Mouse (Mus musculus) common myeloid progenitor, adult 5-6 weeks (primary cell): ENCODE measurements around the gene Map2k6. TPM values are rescaled to one million over a fixed set of nuclear protein-coding genes. Genes with fewer than 3 reads are reported as not detected.

Experiments
- ATAC-seq: replicated peaks from 2 replicates; pipeline ENCODE4 v1.8.0; 2016; ENCODE audit warnings: low read depth, mild to moderate bottlenecking, moderate TSS enrichment, inconsistent platforms; ENCODE audit not compliant: poor library complexity, severe bottlenecking
- total RNA-seq: library from RNA; stranded (forward); fragments of 200-1000, 187-1606 nt; gene quantifications from 2 replicates; pipeline ENCODE4 v1.2.3, GENCODE M21; 2017

Gene Map2k6
- total RNA-seq, 1 experiment from 2014 or later: 19.9 TPM

DNA sequence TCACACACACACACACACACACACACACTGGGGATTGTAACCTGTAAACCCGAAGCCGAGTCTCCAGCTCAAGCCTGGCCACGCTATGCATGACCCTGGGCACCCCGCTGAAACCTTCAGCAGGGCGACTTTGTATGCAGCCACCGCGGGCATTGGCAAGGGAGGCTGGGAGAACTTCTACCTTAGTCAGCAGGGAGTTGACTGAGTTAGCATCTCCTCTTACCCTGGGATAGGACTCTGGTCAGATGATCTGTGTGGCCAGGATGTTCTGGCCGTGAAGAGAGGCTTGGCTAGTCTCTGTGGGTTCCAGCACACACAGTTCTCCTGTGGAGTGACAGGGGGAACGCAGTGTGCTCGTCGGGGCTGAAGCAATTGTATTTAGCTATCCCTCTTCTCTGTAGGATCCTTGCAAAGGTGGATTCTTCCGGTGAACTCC is 49.8 kb downstream of the Map2k6 start:
- peak; percentile 30; the same call in 1 of the 2 replicates for ATAC-seq

DNA sequence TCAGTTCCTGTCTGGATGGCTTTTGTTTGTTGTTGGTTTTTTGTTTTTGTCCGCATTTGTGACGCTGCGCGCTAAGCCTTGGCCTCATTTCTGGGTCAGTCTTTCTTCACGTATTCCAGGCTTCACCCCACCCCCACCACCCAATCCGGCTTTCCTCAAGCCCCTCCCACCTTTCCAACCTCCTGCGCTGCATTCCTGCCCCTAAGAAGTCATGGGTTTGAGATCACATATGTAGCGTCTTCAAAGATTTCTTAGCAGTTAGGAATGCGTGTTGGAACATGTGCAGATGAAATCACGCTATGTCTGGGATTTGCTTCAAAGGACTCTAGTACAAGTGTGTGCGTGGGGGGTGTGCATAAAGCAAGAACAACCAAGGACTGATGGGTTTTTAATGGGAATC is 50.3 kb downstream of the Map2k6 start:
- no peak for ATAC-seq

DNA sequence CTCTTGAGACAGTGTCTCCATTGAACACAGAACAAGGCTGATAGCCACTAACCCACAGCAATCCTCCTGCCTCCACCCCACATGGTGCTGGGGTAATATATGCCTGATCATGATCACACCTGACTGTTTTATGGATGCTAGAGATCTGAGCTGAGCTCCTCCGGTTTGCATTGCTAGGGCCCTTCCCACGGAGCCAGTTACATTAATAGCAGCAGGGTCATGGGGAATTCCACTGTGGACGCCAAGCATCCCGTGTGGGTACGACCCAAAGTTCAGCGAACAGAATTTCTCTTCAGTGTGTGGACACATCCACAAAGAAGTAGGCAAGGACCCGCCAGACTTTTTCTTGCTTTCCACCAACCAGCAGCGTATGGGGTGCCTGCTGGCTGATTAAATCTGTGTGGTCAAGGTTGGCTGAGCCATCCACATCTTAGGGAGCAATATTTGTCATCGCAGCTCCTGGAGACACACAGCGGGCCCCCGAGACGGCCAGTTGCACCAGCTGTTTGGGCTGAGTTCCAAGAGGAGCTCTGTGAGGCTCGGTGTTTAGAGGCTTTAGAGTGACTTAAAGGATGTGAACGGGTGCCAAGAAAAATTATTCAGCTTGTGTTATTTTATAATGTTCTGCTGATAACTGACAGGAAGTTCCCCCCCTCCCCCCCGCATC is 51.3 kb downstream of the Map2k6 start:
- ATAC-seq: peak; percentile 34

DNA sequence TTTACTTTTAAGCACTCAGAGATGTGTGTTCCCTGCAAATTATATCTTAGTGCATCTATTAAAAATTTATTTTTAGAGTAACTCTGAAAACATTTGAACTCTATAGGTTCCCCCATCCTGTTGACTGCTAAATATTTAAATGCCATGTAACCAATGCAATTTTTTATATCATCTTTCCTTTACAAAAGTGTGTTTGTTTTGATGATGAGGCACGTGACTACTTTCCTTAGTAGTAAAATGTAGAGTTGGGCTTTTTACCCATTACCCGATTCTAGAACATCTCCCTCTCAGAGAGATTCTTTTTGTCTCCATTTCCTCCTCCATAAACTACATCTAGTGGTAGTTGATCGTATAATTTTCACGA is 51.8 kb downstream of the Map2k6 start:
- no peak for ATAC-seq

DNA sequence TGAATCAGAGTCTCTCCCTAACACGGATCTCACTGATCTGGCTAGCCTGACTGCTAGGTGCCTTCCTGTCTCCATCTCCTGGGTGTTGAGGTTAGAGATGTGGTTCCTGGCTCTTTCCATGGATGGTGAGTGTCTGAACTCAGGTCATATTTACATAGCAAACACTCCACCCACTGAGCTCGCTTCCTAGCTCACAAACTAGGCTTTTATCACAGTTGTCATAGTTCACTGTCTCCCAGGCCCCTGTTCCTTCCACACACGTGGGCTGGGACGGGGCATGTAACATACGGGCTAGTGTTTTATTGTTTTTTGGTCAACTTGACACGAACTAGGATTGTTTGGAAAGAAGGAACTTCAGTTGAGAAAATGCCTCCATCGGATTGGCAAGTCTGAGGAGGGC is 52.7 kb downstream of the Map2k6 start:
- no peak for ATAC-seq

DNA sequence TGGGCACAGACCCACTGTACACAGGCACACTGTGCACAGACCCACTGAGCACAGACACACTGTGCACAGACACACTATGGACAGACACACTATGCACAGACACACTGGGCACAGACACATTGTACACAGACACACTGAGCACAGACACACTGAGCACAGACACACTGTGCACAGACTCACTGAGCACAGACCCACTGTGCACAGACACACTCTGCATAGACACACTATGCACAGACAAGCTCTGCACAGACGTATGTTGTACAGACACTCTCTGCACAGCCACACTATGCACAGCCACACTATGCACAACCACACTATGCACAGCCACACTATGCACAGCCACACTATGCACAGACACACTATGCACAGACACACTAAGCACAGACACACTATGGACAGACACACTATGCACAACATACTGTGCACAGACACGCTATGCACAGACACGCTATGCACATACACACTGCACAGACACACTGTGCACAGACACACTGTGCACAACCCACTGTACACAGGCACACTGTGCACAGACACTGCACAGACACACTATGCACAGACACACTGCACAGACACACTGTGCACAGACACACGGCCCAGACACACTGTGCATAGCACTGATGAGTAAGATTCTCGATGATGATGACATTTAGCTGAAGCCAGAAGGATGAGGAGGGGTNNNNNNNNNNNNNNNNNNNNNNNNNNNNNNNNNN is 54.7 kb downstream of the Map2k6 start:
- ATAC-seq: no peak

DNA sequence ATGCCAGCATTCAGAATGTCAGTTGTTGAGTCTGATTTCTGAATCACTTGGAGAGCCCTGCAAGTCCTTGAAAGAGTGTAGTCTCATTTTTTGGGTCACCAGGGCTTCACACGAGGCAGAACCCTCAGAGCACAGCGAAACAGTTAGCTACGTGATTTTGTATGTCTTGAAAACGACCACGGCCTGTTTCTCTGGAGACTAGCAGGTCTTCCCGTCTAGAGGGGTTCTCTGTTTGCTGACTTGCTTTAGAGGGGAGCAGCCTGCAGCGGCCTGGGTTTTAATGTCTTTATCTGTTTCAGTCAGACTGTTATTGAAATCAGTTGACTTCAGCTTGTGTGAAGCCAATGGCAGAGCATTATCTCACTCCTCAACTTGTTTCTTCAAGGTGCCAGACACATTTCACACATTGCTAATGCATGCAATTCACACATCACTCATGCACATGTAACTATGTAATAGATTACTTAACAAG is 58.6 kb downstream of the Map2k6 start:
- ATAC-seq: peak; percentile 63

DNA sequence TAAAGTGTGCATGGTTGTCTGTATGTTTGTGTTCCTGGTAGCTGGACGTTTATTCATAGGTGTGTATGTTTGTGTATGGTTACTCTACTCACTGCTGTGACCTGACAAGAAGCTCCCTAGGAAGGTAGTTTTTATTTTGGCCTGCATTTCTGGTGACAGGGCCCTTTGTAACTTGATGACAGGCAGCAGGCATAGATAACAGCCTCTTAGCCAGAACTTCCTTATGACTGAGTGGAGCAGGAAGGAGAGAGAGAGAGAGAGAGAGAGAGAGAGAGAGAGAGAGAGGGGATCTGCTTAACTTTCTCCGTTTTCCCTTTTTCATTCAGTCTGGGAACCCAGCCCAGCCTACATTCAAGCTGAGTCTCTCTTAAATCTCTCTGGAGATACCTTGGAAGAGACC is 61.6 kb downstream of the Map2k6 start:
- no peak for ATAC-seq

DNA sequence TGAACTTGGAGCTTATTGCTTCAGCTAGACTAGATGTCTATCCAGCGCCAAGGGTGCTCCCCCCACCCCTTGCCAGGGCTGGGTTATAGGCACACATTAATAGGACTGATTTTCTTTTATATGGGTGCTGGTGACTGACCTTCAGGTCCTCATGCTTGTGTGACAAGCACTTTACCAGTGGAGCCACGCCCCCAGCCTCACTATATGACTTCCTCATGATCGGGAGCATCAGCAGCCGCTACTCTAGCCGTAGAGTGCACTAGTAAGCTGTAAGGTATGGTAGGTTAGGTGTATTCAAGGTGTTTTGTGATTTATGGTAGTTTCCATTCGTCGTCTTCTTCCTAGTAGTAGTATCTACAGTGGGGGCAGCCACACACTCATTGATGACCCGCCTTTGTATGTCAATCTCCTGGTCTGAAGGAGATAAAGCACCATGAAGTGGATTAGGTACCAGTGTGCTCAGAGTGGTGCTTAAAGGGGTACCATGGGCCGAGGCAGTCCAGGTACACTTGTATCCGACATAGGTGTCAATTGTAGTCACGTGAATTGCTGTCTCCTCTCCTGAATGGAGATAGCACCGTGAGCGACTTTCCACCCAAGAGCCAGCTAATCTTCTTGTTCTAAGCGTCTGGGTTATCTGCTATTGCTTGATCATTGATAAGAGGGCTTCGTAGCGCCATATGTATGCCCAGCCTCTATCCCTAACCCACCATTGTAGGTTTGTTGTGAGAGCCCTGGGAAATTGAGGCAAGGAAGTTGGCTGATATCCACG is 62.8 kb downstream of the Map2k6 start:
- no peak for ATAC-seq

DNA sequence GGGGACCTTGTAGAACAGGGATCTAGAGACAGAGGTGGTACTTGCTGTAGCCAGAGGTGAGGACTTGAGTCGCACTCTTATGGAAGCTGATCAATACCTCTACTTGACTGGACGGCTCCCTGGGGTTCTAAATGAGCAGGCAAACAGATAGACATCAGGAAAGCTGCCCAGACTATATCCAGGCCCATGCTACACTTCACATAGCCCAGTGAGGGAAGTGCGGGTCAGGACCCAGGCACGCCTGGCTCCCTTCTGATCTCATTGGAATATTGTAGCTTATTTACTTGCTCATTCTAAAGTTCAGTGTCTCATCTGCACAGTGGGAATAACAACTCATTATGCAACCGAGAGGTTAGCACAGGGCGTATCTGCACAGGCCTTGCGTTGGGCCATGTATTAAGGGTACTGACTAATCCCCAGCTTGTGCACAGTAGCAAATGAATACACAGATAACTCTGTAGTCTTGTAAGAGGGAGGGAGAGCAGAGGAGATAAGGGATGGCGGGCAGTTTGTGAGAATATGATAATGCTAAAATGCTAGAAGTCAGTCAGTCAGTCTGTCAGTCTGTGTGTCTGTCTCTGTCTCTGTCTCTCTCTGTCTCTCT is 64.2 kb downstream of the Map2k6 start:
- peak; percentile 83 for ATAC-seq

DNA sequence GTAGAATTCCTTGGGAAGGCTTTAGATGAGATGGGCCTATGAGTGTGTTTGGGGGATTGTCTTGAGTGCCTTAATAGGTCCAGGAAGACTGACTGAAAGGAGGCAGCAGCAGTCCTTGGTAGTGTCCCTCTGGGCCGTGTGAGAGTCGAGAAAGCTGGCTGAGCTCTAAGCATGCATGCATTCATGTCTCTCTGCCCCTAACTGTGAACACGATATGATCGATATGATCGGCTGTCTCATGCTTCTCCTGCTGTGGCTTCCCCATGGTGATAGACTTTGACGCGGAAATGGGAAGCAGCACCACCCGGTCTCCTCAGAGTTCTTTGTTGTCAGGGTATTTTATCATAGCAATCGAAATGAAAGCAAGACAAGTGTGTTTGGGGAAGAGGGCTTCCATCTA is 64.9 kb downstream of the Map2k6 start:
- ATAC-seq: peak; percentile 58

DNA sequence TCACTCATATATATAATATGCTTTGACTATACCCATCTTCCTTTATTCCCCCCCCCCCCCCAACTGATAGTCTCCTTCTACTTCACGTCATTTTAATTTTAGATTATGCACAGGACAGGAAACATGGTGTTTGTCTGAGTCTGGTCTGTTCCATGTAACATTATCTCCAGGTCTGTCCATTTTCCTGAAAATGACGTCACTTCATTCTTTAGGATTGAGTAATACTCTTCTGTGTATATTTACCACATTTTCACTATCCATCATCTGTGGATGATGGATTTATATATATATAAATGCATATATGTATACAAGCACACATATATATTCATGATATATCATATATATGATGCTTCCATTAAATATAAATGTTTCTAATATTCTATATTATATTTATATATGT is 70.1 kb downstream of the Map2k6 start:
- no peak for ATAC-seq

DNA sequence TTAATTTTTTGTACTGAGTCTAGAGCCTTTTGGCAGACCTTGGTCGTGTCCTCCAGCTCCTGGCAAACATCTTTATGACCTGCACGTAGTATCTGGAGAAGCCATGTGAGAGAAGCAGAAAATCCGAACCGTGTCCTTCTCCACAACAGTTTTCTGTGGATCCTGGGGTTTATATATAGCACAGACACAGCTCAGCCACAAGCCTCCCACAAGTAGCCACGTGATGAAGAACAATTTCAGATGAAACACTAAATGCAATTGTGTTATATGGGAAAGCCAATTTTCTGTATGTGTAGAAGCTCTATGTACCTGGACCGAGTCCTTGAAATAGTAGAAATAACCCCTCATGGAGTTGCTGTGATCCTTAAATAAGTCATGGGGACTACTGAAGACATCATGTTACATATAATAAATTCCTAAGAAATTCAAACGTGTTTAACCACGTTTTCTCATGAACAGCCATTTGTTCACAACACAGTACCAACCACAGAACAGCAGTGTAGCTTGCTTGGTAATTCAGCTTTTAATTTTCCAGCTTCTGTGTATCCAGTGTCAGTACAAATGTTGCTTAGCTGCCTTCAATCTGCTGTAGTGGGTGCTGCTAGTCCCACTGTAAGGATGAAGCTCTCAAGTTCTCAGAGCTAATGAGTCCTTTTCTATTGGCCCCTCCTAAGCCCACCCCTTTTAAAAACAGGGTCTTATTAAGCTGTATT is 71.8 kb downstream of the Map2k6 start:
- ATAC-seq: no peak

DNA sequence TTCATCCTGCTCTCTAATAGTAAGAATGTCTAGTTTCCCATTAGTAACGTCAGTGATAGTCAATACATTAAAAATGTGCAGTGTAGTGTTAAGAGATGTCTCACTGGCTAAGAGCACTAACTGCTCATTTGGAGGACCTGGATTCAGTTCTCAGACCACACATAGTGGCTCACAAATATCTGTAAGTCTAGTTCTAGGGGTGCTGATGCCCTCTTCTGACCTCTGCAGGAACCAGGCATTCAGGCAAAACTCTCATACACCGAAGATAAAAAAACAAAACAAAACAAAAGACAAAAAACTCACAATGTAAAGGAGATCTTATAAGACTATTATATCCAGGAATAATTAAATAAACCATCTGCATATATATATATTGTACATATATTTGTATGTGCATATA is 72.4 kb downstream of the Map2k6 start:
- ATAC-seq: no peak

DNA sequence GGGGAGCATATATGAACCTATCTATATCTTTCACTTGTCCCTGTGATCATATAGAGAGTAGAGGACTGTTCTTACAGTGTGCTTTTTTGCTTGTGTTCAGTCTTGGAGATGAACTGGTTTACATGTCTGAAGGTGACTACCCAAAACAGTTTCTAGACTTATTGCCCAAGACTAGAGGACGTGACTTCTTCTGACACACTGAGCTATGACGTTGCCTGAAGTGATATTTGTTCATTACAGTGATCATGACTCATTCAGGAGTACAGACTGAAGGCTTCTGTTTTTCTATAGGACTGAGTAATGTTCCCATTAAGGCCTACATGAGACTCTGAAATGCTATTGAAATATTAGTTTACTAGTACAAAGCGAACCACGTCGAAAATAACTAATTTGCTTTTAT is 73.2 kb downstream of the Map2k6 start:
- no peak for ATAC-seq

DNA sequence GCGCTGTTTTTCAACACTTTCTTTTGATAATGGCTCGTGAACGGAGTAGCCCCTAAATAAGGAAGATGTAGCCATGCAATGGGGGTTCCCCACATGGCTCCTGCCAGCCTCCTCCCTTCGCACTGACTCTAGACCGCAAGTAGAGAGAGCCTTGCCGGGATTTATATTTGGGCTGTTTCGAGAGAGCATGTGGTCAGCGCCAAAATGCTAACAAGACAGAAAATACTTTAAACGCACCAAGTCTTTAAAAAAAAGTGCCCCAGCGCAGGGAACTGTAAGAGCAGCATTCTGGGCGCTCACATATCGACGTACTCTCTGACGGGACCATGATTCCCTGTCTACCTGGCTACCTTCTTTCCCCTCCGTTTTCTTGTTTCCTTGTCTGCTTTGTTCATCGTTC is 74.6 kb downstream of the Map2k6 start:
- ATAC-seq: no peak

DNA sequence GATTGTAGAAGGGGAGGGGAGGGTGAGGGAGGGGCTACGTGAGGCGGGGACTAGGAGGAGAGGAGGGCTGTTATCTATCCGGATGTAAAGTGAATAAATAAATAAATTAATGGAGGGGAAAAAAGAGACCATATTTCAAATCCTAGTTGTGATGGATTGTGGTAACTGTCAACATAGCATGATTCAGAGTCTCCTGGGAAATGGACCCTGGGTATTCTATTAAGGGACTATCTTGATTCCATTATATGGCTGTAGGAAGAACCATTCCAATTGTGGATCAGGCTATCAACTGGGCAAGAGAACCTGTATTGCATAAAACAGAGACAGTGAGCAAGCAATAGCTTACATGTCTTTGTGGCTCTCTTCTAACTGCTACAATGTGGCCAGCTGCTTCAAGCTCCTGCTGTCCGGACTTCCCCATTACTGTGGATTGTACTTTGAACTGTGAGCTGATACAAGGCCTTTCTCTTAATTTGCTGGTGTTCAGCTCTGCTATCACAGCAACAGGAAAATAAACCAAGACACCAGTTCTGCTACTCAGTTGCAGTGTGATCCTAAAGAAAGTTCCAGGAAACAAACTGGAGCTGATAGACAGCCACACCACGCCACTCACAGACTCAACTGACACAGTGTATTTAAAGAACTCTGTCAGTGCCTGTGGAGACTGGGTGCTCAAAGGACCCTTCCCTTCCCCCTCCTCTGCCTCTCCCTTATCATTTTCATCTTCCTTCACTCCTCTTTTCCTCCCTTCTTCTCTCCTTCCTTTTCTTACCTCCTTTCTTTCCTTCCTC is 77.6 kb downstream of the Map2k6 start:
- peak; percentile 68 for ATAC-seq

DNA sequence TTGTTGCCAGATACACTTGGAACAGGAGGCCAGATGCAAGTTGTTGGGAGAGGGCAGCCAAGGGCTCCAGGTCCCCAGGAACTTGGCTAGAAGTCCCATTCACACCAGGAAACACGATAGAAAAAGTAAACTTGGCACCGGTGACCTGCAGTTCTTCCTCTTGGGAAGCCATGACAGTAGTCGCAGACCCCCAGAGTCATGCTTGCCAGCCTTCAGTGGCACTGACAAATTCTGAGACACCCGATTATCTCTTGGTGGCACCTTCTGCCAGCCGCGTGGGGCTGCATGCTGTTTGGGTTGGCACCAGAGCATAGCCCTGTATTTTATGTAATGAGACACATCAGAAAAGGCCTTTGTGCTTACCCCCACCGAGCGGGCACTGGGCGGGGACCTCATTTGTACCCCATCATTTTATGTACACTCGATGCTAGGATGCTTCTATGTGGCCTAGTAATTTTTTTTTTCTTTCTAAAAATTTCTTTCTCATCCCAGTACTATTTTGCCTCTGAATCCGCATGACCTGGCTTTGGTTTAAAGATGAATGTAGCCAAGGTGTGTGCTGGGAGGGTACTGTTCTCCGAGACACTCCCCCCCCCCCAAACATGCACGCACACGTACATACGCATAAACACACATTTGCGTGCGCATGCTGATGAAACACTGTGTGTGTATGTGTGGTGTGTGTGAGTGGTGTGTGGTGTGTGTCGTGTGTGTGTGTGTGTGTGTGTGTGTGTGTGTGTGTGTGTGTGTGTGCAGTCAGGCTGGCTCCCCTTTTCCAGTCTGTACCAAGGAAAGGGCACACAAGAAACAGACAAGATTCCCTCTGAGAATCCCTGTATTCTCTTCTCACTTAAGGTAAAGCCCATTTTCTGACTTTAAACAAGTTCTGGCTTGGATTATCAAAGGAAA is 79.3 kb downstream of the Map2k6 start:
- no peak; the same call in 1 of the 2 replicates for ATAC-seq
